Mouse (Mus musculus) hindbrain, postnatal 0 days (tissue): Measurements from ENCODE around the gene Rab37. TPM values are rescaled to one million over a fixed set of nuclear protein-coding genes. Genes with fewer than 3 reads are reported as not detected.

Source experiments
- ATAC-seq: fragments of 200-750 bp; cut with Nextera tagmentation; 2 replicates; pipeline ENCODE4 v1.8.0; 2017; ENCODE audit warnings: mild to moderate bottlenecking, moderate TSS enrichment, moderate library complexity
- DNase-seq: peaks from one replicate; pipeline ENCODE4 v3.0.0-alpha.2; 2015; ENCODE audit warnings: low spot score
- H3K27ac ChIP-seq: fragments of 300-500 bp; sonication (generic); 2 replicates; pipeline ENCODE4 v1.5.1; 2014; ENCODE audit warnings: mild to moderate bottlenecking
- H3K27me3 ChIP-seq: fragments of 300-500 bp; sonication (generic); 2 replicates; pipeline ENCODE4 v1.6.1; 2014; ENCODE audit warnings: low read length, mixed read lengths; ENCODE audit not compliant: insufficient read depth
- H3K36me3 ChIP-seq: fragments of 300-500 bp; sonication (generic); 2 replicates; pipeline ENCODE4 v1.6.1; 2014; ENCODE audit warnings: low read length, mixed read lengths; ENCODE audit not compliant: insufficient read depth
- H3K4me1 ChIP-seq: fragments of 300-500 bp; sonication (generic); 2 replicates; pipeline ENCODE4 v1.6.1; 2014; ENCODE audit warnings: antibody characterized with exemption, low read length, mixed read lengths; ENCODE audit not compliant: insufficient read depth
- H3K4me2 ChIP-seq: fragments of 300-500 bp; sonication (generic); 2 replicates; pipeline ENCODE4 v1.6.1; 2014; ENCODE audit warnings: low read depth, mild to moderate bottlenecking, low read length, moderate library complexity, mixed read lengths
- H3K4me3 ChIP-seq: fragments of 300-500 bp; sonication (generic); 2 replicates; pipeline ENCODE4 v1.5.1; 2014; ENCODE audit warnings: low read length
- H3K9ac ChIP-seq: fragments of 300-500 bp; sonication (generic); replicated peaks from 2 replicates; pipeline ENCODE4 v1.6.1; 2014; ENCODE audit warnings: mild to moderate bottlenecking, low read length, moderate library complexity, mixed read lengths
- H3K9me3 ChIP-seq: fragments of 300-500 bp; sonication (generic); 2 replicates; pipeline ENCODE4 v1.6.1; 2016; ENCODE audit warnings: low read length, mixed read lengths
- CTCF ChIP-seq: IDR thresholded peaks from 2 replicates; pipeline ENCODE4 v1.5.1; 2016; ENCODE audit warnings: antibody characterized with exemption, control low read depth, low read depth
- WGBS: fragments of 180-500 bp; shearing (Covaris S2); extraction: QIAGEN DNeasy Blood & Tissue Kit; methylation state at CpG from one replicate; pipeline ENCODE4 v1.1.7; 2014; 5-methylcytosine and 5-hydroxymethylcytosine counted together
- polyA plus RNA-seq: library from polyadenylated mRNA; unstranded; fragments of >200 nt; fragmentation: Nextera tagmentation; extraction: Ambion mirVana; gene quantifications from 2 replicates; pipeline ENCODE4 v1.2.1, GENCODE M21; 2015
- total RNA-seq: library from RNA; depleted of rRNA; stranded (reverse); fragments of >200 nt; gene quantifications from 2 replicates; pipeline ENCODE4 v1.2.3, GENCODE M21; 2014; rRNA removed

Gene Rab37
- total RNA-seq (1.2 TPM in 2 replicates), polyA plus RNA-seq (1.2 and 1.3 TPM in 2 replicates)

DNA sequence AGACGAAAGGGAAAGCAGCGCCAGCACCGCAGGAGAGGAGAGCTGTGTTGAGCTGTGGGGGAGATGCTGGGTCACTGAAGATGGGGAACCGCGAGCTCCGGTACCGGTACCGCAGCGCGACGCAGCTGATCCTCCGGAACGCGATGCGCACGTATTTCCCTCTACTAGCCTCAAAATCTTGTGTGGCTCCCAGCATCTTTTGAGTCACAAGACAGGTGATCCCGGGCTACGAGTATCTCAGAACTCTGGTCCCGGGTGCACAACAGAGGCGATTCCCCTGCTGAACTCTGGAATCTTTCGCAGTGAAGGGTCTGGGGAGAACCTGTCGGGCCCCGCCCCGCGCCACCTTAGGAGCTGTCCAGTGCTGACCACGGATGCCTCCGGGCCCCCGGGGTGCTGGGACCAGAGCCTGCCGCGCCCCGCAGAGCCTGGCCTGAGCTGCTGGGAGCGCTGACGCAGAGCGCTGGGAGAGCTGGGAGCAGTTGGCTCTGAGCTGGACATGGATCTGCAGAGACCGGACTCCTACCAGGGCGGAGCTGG is at the start of gene Rab37:
Gene Rab37, plus strand, starts transcription at position 70 of the 540 bp plus-strand sequence.
- H3K4me2 ChIP-seq, result peak within 1 kb of the TSS; percentile 58
- no peak within 1 kb of the TSS for H3K27ac ChIP-seq
- 2% methylated on average over 36 of the region's 36 CpGs for WGBS
- H3K9me3 ChIP-seq, result 0 out of 2 replicates have a peak, but pooled peaks cover 4% of the 10 kb centered on the region
- no peak for DNase-seq
- no peak for ATAC-seq
- peaks cover 5% of the 10 kb centered on the region for H3K27me3 ChIP-seq
- TF ChIP-seq CTCF, result no peak
- H3K4me1 ChIP-seq, result 0 out of 2 replicates have a peak, but pooled peaks cover 5% of the 10 kb centered on the region
- H3K36me3 ChIP-seq, result no peaks in the 10 kb centered on the region
- H3K9ac ChIP-seq, result 0 out of 2 replicates have a peak within 1 kb of the TSS, but pooled peaks have one; percentile 13
- peak within 1 kb of the TSS; percentile 27 for H3K4me3 ChIP-seq

GRCm38 (mm10) chr11:115048259-115048658 is 43.0 kb upstream of the Rab37 start, which contains the start of gene Cd300ld3:
Gene Cd300ld3, minus strand, starts transcription at chr11:115048409.
- DNase-seq, result no peak
- no peak for ATAC-seq
- Histone ChIP-seq H3K4me1 (no peaks in the 10 kb centered on the region), H3K27ac (no peak within 1 kb of the TSS), H3K9ac (no peak within 1 kb of the TSS), H3K36me3 (no peaks in the 10 kb centered on the region), H3K4me3 (no peak within 1 kb of the TSS), H3K27me3 (no peaks in the 10 kb centered on the region), H3K9me3 (no peaks in the 10 kb centered on the region), H3K4me2 (no peak within 1 kb of the TSS)
- no peak for TF ChIP-seq CTCF
- 63% methylated on average over 2 of the region's 2 CpGs for WGBS

DNA sequence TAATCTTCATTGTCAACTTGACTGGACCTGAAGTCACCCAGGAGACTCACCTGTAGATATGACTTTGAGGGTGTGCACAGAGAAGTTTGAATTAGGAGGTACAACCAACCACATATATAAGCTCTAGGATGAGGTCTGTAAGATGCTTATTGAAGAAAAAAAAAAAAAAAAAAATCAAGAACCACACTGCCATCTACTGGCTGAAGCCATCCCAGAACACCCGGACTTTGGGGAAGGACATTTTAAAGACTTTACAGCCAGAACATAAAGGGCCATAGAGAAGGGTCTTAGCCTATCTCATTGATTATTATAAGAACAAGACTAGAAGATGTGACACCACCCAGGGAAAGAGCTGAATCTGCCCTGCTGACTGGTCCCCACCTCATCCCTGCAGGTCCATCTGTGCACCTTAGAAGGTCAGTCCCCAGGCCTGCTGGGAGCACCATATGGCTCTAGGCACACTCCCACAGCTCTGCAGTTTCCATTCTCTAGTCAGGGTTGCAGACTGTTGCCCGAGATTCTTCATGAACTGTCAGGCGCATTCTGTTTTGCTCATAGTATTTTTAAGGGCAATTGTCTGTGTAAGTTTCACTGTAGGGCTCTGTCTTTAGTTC is 41.8 kb upstream of the Rab37 start:
- peak; percentile 53 for TF ChIP-seq CTCF
- no peak overlapping the region for H3K4me2 ChIP-seq
- H3K36me3 ChIP-seq, result no peaks in the 10 kb centered on the region
- H3K4me3 ChIP-seq, result no peak overlapping the region
- H3K27ac ChIP-seq, result no peak overlapping the region
- WGBS, result 38% methylated on average over 3 of the region's 3 CpGs
- no peaks in the 10 kb centered on the region for H3K4me1 ChIP-seq
- ATAC-seq (no peak), DNase-seq (peak; percentile 49)
- H3K27me3 ChIP-seq, result no peaks in the 10 kb centered on the region
- no peaks in the 10 kb centered on the region for H3K9me3 ChIP-seq
- no peak overlapping the region for H3K9ac ChIP-seq

DNA sequence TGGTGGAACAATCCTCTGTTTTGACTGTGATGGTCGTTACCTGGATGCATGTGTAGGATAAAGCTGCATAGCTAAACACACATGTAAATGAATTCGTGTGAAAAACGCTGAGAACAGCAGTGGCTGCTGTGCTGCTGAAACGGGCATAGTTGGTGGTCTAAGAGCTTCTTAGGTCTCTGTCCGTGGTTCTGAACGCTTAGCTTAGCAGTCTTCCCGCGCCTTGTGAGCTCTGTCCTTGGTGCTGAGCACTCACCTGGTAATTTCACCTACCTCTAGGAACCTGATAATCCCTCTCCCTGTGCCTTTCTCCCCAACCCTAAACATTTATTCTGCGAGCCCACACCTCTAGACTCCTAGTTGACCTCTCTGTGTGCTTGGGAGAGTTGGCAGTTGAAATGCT is 39.0 kb upstream of the Rab37 start:
- Histone ChIP-seq H3K4me1 (no peaks in the 10 kb centered on the region), H3K36me3 (no peaks in the 10 kb centered on the region), H3K4me2 (no peak overlapping the region), H3K4me3 (no peak overlapping the region), H3K27ac (no peak overlapping the region), H3K9me3 (no peaks in the 10 kb centered on the region), H3K27me3 (no peaks in the 10 kb centered on the region), H3K9ac (no peak overlapping the region)
- ATAC-seq (no peak), DNase-seq (peak; percentile 49)
- WGBS, result 5% methylated on average over 9 of the region's 9 CpGs
- no peak for TF ChIP-seq CTCF

- no peak overlapping the region for H3K9ac ChIP-seq
- 84% methylated on average over 1 of the region's 1 CpGs for WGBS
- no peaks in the 10 kb centered on the region for H3K27me3 ChIP-seq
- no peak overlapping the region for H3K4me2 ChIP-seq
- H3K9me3 ChIP-seq, result no peaks in the 10 kb centered on the region
- TF ChIP-seq CTCF, result no peak
- no peak overlapping the region for H3K4me3 ChIP-seq
- H3K36me3 ChIP-seq, result no peaks in the 10 kb centered on the region
- no peak for ATAC-seq
- H3K4me1 ChIP-seq, result no peaks in the 10 kb centered on the region
- no peak overlapping the region for H3K27ac ChIP-seq
- no peak for DNase-seq
Observed at GRCm38 (mm10) chr11:115052991-115053390, 38.2 kb upstream of the Rab37 start.

- Histone ChIP-seq H3K4me2 (no peak overlapping the region), H3K27ac (no peak overlapping the region), H3K9ac (no peak overlapping the region), H3K4me1 (no peaks in the 10 kb centered on the region), H3K4me3 (no peak overlapping the region), H3K9me3 (no peaks in the 10 kb centered on the region), H3K27me3 (no peaks in the 10 kb centered on the region), H3K36me3 (no peaks in the 10 kb centered on the region)
- TF ChIP-seq CTCF, result no peak
- ATAC-seq (no peak), DNase-seq (no peak)
Observed at GRCm38 (mm10) chr11:115054537-115054936, 36.7 kb upstream of the Rab37 start.

- TF ChIP-seq CTCF, result no peak
- no peak overlapping the region for H3K4me2 ChIP-seq
- no peaks in the 10 kb centered on the region for H3K36me3 ChIP-seq
- no peaks in the 10 kb centered on the region for H3K27me3 ChIP-seq
- no peak overlapping the region for H3K4me3 ChIP-seq
- H3K27ac ChIP-seq, result no peak overlapping the region
- no peak for DNase-seq
- H3K9ac ChIP-seq, result no peak overlapping the region
- 63% methylated on average over 4 of the region's 4 CpGs for WGBS
- ATAC-seq, result no peak
- no peaks in the 10 kb centered on the region for H3K4me1 ChIP-seq
- no peaks in the 10 kb centered on the region for H3K9me3 ChIP-seq
Observed at GRCm38 (mm10) chr11:115058701-115059100, 32.5 kb upstream of the Rab37 start.
